Mouse (Mus musculus) natural killer cell, adult 2 months (primary cell): ENCODE results near the gene Zic4.

Experiments
- DNase-seq, 2 experiments: peaks; one replicate each; pipeline ENCODE4 v3.0.0; 2022; ENCODE audit warnings: low spot score in 2 of 2

Zic4 gene

DNA sequence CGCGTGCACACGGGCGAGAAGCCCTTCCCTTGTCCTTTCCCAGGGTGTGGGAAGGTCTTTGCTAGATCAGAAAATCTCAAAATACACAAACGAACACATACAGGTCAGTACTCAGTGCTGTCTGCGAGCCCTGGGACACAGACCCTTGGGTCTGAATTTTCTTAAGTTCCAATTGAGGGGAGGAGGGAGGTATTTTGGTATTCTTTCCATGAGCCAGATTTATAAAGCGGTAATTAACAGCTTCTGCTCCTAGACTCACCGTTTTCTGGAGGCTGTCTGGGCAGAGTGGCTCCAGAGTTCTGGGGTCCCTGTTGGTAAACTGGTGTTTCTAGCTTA is 17.1 kb downstream of the Zic4 start:
- no peak for DNase-seq

DNA sequence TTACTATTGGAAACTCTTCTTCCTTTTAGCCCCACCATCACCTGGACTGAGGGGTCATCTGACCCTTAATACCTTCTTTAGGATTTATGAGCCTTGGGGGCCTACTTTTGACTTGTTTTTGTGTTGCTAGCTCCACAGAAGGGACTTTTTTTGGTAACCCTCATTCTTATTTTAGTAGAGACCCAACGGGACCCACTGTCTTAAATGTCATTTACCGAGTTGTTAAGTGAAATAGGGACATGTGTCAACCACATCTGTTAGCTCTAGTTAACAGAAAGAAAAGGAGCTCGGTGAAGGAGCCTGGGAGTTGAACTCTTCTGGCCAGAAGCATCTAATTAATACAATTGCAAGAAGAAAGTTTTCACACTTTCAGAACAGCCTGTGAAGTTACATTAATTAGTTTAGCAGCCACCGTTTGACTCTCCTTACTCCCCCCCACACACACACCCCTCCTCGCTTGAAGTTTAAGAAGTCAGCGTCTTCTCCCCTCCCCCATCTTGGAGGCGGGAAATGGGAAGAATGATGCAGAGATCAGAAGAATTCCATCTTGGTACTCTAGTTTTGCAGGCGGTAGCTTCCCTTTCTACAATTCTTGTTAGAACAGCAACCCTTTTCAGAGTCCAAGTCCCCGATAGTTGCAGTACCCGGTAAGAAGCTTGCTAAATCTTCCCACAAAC is 17.7 kb downstream of the Zic4 start:
- no peak for DNase-seq

DNA sequence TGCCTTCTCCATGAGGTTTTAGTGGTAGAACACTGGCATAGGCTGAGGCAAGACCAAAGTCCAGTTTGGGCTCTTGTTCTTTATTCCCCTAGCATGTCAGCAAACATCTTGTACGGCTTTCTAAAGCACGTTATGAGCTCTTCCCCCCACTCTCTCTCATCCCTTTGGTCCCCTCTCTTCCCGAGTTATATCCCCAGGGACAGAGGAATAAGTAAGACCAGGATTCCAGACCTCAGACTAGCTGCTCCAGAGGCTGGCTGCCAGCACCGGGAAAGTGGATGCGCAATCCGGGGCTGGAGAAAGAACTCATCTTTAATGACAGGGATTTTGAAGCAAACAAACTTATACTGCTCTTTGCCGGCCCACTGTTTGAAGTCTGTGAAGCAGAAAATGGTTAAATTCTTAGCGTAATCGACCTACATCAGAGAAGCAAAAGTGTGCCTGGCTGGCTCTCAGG is 18.3 kb downstream of the Zic4 start:
- no peak for DNase-seq

DNA sequence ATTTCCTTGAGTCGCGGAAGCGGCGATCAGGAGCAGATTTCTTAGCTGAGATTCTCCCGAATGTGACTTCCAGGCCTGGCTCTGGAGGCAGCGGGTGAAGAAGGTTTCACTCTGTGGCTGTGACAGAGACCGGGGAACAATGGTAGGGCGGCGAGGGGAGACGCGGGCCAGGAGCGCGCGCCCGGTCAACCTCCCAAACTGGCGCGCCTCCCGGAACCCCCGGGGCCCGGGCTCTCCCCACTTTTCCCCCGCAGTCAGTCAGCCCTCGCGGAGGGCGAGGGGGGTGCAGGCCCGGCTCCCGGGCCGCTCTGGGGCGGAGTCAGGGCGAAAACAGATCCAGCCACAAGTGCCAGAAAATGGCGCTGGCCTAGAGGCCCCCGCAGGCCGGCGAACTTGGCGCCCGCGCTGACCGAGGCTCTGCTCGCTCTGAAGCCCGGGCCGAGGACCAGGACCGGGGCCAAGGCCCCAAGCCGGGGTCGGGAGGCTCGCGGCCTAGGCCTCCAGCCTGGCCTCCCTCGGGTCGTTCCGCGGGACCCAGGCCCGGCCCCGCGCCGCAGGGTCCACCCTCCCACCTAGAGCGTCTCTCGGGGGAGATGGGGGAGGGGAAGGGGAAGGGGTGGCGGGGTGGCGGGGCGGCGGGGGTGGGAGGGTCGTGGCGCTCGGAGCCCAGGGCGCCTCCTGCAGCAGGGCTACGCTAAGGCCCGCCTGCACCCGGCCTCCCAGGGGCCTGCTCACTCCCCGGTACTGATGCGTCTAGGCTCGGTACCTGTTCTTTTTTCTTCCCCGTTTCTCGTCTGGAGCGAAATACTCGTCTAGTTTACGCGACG is 19.3 kb downstream of the Zic4 start:
- no peak for DNase-seq

DNA sequence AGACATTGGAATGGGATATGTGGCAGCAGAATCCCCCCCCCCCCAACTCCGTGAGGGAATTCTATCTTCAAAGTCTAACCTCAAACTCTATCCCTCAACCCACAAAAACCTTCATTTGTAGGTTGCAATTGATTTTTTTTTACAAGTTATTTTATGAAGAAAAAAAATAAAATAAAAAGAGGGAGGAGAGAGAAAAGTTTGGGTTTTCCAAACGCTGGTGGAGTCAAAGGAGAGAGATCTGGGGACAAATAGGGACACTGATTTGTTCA is 19.8 kb downstream of the Zic4 start:
- no peak for DNase-seq

DNA sequence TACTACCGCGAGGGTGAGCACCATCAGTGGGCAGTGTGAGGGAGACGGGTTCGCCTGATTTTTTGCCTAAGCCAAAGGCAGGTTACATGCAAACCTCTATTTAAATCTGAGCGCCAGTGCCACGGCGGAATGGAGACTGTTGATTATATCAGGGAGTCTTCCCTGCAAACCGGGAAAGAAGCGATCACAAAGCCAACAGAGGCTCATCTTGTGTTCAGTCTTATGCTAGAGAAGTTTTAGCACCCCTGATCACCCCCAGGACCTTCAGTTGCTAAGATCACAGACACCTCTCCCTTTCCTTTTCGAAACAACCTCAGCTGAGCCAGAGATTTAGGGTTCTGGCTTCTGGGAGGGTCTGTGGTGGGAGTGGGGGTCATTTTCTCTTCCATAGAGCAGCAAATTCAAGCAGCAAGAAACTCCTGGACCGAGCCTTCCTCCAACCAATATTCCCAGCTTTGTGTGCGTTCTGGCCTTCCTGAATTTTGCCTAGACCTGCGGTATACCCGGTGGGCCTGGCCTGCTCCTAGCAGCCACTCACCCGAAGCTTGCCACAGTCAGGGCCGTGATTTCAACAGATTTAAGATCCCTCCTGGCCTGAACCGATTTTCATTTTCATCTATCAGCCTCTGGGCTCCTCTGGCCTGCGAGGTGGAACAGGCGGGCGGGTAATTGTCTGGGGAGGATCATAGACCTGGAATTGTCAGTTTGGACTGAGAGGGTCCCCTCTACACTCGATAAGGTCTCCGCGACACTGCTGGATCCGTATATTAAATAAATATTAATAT is 20.4 kb downstream of the Zic4 start:
- DNase-seq = no peak

DNA sequence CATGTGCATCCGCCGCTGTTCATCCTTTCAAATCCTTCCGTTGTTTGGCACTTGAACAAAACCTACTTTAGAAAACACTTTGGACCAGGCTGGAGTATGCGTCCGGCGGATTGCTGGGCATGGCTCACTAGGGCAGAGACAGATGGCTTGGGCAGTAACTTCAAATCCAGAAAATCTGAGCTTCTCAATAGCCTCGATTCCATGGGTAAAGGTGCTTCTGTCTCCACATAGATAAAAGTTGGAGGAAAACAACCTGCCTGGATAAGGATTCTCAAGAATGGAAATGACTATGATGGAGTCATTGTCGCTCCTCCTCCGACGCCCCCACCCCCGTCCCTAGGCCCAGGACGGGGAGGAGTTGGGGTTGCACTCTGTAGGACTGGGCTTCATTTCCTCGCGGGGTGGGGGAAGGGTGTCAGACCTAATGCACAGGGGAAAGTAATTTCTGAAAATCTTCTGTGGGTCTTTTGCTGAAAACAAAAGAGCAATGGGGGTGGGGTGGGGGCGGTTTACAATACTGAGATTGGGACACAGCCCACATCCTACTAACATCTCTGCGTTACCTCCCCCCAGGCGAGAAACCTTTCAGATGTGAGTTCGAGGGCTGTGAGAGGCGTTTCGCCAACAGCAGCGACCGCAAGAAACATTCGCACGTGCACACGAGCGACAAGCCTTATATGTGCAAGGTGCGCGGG is 21.4 kb downstream of the Zic4 start:
- DNase-seq = no peak

DNA sequence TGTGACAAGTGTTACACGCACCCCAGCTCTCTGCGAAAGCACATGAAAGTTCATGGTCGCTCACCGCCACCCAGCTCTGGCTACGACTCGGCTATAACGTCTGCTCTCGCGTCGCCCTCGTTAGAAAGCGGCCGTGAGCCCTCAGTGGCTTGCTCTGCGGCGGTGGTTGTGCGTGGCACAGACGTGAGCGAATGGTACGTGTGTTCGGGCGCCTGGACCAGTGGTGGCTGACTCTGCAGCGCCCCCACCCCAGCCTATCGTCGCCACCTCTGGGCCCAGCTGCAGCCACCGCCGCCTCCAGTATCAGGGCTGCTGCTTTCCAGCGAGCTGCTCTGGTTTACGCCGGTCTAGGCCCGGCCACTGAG is 21.9 kb downstream of the Zic4 start:
- DNase-seq = no peak

DNA sequence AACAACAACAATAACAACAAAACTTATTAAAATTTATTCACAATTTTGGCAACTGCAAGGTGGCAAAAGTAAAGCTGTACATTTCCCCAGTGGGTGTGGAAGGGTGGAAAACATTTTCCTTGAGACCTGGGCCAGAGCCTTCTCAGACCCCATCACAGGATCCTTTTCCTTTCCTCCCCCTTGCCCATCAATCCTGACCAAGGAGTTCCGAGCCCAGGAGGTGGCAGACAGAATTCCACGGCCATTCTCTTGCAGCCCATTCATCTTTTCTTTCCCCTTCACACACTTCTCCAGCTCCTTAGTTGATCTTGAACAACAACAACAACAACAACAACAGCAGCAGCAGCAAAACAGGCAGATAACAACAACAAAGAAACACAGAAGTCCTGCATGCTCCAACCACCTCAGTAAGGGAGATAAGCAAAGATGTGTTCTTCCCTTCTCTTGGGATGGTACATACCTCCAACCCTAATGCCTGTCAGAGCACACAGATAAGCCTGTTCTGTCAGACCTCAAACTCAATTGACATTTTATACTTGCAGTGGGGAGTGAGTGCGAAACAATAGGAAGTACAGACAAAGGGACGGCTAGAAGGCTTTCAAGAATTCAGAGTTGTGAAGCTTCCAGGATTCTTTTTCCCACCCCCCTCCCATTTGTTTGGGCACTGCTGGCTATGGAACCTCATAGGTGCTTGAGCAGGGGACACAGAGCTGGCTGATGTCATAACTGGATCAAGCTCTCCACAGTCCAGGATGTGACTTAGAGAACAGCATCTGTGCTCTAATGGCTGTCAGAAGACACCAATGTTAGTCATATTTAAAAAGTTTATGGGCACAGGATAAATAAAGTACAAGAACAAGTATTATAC is 22.7 kb downstream of the Zic4 start:
- DNase-seq = no peak

DNA sequence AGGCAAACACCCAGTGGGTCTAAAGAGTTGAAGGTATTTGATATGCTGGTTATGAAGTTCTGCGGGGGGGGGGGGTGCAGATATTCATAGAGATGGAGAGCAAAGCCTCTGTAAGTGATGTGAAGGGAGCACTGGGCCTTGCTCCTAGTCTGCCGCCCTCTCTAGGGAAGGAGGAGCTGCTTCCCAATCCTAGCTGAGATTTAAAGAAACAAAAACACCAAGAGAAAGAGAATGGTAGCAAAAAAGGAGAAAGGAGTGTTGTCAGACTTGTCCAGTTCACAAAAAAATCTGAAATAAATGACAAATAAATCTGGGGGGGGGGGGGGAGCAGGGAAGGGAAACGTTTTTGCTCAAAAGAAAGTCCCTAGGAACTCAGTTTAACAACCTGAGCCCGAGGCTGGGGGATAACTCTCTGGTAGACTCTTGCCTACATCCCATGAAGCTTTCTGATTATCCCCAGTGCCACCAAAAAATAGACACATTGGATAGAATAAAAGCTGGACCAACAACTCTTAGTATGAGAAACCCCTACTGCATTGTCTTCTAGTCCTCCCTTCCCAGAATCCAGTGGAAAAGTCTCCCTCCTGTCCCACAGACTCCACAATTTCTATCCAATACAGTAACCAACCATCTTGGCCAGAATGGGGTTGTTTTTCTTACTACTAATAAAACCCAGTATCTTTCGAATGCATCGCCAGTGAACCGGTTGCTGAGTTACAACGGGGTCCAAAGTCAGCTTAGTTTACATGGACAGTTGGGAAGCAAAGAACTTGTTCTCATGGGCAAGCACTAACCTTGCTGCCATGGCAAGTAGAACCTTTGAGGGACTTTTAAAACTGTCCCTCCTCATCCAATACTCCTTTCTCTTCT is 23.6 kb downstream of the Zic4 start:
- DNase-seq = no peak

DNA sequence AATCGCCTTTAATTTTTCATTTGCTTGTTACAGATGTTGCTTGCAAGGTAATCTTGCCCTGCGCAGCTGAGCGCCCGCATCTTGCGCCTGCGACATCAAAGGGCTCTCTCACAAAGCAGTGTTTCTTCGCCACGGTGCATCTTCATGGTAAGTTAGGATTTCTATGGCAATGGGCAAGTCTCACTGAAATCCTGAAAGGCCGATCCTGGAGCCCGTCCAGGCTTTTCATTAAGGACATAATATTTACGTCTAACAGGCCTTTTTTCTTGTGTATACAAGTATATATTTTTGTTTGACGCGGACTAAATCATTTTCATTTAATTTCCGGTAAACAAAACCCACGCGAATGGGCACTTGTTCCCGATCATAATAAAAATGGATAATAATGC is 24.3 kb downstream of the Zic4 start:
- DNase-seq = no peak

DNA sequence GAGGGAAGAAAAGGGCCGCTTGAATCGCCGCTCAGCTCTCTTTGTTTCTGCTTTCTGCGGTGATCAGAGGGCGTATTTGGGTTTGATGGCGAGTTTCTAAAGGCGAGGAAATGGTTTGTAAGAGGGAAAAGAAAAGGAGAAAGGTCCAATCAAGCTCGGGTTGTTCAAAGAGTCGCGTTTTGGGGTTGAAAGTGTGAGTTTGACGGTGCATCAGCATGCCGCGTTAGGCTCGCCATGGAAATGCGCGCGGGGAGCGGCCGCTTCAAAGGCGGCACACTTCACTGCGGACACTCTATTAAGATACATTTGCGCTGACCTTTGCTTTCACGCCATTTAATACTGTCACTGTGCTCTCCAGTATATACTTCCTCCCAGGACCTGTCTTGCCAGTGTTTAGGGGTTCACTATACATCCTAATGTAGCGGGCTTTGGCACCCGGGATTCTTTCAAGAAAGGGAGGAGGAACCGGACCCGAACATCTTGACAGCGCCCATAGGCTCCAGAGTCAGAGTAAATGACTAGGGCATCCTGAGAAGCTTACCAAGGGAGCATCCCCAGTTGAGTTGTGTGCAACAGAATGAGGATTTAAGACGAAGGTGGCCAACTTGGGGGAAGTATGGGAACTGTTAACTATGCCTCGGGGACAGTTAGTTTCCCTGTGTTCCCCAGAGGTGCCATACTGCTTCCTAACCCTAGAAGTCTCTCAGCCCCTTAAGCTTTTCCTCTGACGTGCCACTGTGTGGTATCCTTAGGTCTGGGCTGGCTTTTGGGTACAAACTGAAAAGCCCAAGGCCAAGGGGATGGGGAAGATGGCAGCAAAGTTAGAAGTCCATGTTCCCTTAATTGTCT is 24.9 kb downstream of the Zic4 start:
- DNase-seq = no peak

DNA sequence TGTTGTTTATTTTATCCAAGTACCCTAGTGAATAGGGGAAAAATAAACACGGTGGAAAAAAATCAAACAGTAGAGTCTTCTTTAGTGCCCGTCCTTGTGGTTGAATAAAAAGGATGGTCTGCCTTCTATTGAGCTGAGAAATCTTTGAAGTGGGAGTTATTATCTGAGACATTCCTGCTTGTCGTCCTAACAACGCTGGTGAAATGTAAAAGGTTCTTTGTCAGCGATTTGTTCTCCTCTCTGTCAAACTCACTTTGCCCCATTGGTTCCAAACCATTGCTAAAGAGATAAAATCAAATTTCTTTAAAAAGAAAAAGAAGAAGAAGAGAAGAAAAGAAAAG is 25.5 kb downstream of the Zic4 start:
- DNase-seq = no peak

DNA sequence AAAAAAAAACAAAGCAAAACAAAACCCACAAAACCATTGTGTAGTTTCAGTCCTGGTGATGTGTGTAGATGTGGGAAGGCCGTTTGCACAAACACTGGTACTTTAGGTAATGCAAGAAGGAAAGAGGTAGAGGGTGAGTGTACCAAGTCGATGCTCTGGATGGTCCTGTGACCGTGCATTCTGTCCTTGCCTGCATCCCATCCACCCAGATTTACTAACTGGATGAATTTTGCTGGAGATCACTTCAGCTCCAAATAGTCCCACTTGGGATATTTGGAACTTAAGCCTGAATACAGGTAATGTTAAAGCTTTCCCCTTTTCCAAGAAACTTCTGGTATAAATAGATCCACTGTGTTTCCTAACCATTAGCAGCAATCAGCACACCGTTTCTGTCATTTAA is 26.0 kb downstream of the Zic4 start:
- DNase-seq = no peak

DNA sequence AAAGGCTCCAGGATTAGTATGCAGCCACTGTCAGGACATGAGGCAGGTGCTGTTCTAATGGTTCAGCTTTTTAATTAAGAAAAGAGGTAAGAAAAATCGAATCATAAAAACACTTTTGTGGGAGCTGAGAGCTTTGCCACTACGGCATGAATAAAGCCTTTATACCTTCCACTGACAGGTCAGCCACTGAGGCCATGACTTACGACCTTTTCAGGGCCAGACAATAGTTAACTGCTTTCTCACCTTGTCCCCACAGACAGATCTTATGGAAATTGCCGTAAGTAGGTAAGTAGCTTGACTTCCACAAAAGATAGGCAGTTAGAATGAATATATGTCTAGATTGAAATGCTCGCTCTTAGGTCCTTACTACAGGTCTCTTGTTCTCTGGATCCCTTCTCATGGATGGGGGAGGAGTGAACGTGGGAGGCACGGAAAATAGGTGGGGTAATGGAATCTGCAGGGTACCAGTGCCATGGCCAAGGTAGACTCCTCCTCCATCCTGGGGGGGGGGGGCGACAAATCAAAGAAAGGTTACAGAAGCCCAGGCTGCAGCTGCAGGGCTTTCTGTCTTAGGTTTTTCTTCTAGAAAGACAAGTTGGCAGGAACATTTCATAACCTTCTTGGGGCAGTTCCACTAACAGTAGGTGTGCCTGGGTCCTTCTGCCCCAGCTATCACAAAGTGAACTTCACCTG is 31.3 kb downstream of the Zic4 start:
- no peak for DNase-seq

DNA sequence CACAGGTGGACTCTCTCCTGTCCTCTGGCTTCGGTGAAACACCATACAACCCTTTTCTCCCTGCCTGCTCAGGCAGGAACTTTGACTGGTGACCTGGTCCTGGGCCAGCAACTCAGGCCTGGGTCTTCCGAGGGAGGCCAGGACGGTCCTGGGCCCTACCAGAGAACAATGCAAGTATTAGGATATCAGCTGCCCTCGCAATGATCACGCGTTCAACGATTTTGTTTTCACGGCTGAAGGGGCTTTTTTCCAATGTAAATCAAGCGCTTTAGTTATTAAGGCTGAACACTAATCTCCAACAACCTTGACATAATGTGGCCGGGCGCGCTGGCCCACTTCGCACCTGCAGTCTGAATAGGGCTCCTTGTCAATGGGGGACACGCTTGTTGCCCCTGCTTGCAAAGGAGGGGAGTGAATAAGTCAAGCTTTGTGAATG is 32.0 kb downstream of the Zic4 start:
- DNase-seq = no peak

DNA sequence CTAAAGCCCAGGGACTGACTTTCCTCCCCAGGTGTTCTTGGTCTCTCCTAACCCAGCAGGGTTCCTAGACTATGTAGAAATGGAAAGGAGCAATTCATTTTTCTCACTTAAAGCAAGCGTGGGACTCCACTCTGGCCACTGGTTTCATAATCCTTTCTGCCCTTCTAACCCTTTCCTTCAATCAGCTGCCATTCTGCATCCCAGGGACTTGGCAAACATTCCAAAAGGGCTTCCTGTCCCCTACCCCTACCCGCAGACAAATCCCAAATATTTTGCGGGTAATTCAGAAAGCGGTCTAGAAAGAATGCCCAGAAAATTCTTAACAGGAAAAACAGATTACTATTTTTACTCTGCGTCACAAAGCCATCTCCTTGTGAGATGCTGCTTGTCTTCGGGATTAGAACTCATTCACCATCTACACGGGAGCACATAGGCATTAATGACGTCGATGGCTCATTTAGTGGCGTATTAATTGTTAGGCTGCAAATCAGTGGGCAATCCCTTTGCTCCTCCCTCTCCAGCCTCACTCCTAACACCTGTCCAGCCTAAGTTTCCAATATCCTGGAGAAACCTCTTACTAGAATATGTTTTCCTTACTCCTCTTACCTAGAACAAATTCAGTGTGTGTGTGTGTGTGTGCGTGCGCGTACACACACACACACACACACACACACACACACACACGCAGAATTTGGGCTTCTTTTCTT is 33.0 kb downstream of the Zic4 start:
- no peak for DNase-seq

DNA sequence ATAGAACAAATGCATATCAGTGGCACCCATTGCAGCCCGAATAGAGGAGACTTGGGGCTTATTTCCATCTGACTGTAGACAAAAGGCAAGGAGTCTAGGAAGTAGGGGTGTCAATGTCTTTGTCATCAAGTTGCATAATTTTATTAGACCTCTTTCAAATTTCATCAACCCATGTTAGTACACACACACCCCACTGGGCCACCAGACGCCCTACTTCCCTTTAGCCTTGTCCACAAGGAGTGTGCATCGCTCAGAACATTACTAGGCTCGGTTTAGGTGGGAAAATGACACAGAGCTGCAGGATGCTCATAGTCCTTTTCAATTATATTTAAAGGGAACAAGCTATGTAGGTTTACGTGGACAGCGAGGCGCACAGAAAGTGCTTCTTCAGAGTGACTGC is 37.8 kb downstream of the Zic4 start:
- DNase-seq = no peak
